Mouse (Mus musculus) bone marrow macrophage, adult 2 months (primary cell): Measurements from ENCODE around the gene Dpysl4.

Source experiments
- CTCF ChIP-seq: IDR thresholded peaks from 2 replicates; pipeline ENCODE4 v1.5.1; 2012; ENCODE audit warnings: low read depth, mild to moderate bottlenecking, low read length, moderate library complexity
- POLR2A ChIP-seq: IDR thresholded peaks from 2 replicates; pipeline ENCODE4 v1.6.1; 2012; ENCODE audit warnings: mild to moderate bottlenecking, low read depth, low read length, borderline replicate concordance

DNA sequence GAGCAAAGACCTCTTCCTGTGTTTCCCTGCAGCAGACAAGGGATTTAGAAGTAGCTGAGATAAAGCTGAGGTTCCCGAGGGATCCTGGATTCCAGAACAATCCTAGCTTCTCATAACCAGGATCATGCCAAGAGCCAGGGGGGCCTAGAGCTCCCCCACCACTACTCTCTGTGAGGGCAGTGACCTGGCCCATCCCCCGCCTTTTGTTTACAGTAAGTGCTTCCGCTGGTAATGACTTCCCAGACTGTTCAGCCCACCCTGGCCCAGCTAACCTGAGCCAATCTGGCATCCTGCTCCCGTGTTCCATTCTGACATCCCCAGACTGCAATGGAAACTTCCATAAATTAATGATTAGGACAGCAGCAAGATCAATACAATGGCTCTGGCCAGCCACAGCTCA lies 61.6 kb downstream of the Dpysl4 start:
- TF ChIP-seq CTCF (no peak), POLR2A (no peak)
